Mouse (Mus musculus) CD4-positive, CD25-positive, alpha-beta regulatory T cell, adult 2 months (primary cell): ENCODE measurements around the gene Krt16.
A peak's percentile ranks its signal among the peaks of the same experiment; 100 is the strongest.
"Not testable (repeated sequence)": the region's sequence is repeated elsewhere in the genome, so short reads cannot be mapped to it uniquely, and the experiment has no call there.

Experiments
- DNase-seq: peaks from one replicate; pipeline ENCODE4 v3.0.0-alpha.2; 2012; ENCODE audit warnings: low read depth, low spot score

Krt16 gene

DNA sequence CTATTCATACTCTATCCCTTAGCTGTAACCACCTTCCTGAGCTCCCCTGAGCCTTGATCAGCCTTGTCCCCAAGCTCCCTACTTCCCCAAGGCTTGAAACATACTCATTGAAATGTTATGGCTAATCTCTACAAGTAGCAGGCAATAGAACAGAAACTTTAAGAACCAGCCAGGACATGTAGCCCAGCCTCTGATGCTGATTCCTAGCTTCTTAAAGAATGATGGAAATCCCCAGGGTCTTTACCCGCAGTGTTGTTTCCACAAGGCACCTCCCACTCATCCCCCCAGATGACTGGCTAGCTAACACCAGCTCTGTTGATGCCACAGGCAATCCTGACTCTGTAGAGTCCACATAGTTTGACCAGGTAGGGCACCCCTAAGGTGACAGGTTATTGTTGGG is 9.3 kb upstream of the Krt16 start:
- DNase-seq: peak; percentile 5

DNA sequence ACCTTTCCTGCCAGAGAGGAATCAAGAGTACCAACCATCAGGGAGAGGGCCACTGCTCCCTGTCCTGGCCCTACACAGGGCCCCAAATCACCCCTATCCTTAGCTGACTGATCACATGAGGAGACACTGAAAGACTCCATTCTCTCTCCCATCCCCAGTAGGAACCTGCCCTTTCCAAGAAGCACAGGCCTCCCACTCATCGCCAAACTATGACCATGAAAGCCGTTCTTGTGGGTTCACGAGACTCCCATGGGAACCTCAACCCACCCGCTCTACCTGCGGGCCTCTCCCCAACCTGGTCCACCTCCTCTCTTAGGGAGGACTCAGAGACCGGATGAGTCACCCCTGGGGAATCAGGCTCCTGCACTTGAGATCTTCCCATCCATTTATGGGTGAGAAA is 6.8 kb upstream of the Krt16 start:
- no peak for DNase-seq

DNA sequence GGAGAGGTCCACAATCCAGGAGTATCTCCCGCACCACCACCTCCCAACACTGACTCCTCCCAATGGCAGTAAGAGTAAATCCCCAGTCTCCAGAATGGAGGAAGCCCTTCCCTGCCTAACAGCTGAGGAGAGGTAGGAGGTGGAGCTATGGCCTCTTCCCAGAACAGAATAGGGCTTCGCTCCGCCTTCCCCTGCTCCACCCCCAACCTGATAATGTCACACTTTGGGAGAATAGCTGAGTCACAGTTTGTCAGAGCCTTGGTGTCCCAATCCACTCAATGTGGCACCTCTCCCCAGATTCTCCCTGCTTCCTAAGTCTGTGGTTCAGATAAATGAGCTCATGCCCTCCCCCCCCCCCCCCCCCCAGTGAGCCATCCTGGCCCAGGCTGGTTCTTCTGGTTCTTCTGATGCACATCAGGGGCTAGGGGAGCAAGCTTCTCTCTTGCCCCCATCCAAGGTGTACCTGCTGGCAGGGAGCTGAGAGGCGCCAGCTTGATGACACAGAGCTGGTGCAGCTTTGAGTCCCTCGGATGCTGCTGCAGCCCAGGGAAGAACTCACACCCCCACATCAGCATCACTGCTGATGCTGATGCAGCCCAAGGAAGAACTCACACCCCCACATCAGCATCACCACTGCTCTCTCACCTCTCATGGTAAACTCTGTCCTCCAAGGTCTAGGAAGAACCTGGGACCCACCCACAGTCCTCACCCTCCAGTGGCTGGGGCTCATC is 5.8 kb upstream of the Krt16 start:
- DNase-seq: no peak

DNA sequence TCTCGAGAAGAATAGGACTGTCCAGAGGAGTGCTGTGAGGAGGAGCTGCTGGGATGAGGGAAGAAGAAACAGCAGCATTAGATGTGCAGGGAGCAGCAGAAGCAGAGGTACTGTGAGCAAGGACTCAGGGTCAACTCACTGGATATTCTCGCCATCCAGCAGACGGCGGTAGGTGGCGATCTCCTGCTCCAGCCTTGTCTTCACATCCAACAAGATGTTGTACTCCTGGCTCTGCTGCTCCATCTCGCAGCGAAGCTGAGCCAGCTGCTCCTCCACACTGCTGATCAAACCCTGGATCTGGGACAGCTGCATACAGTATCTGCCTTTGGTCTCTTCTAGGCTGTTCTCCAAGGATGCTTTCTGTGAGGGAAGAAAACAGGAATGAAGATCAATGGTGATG is 2.2 kb downstream of the Krt16 start:
- not testable (repeated sequence) for DNase-seq

DNA sequence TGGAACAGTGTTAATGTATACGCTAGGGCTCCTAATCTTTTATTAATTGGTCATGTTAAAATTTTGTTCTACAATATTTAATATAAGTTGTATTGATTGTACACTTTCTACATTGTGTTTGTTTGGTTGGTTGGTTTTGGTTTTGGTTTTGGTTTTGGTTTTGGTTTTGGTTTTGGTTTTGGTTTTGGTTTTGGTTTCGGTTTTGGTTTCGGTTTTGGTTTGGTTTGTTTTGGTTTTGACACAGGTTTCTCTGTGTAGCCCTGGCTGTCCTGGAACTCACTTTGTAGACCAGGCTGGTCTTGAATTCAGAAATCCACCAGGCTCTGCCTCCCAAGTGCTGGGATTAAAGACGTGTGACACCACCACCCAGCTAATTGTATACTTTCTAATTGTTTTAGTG is 8.4 kb downstream of the Krt16 start:
- DNase-seq: peak; percentile 12

DNA sequence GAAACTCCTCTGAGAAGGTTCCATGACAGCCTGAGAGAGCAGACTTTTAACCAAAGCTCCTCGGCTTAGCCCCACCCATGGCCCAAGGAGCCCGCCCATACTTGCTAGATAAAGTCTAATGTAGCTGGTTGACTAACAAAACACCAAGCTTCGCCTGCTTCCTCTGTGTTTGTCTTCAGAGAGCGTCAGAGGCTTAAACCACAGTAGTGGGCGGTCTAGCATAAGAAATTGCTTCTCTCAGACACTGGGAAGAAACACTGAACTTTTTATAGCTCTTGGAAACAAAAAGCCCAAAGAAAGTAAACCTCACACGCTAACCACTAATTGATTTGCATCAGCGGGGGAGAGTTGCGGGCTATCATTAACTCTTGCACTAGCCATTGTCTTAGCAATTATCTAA is 27.0 kb downstream of the Krt16 start:
- no peak for DNase-seq

DNA sequence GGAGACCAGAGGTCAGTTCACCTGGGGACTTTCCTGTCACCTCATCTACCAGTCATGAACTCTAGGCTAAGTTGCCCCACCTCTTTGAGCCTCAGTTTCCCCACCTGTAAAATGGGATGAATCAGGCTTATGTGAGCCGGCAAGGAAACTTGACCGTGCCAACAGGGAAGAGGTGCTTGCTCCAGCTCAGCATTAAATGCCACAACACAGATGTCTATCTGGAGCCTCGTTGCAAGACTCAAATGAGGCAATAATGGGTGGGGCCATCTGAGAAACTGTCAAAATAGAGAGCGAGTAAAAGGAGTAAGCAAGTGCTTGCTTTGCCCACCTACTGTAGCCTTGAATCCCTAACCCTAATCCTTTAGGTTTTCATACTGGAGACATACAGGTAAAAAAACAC is 29.4 kb downstream of the Krt16 start:
- no peak for DNase-seq

DNA sequence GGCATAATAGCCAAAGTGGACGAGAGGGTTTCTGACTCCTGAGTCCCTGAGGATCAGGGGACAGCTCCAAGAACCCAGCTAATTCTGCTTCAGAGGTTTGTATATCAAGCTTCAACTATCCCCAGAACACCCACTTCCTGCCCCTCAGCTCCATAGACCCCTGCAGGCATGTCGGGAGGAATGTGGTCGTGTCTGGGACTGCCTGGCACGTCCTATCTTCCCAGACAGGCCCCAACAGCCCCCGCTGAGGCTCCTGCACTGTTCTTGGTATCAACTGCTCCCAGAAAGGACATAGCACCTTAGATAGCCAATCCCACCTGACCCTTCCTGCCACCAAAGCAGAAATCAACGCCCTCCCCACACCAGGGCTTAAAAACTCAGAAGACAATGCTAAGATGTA is 40.2 kb downstream of the Krt16 start:
- DNase-seq: no peak

DNA sequence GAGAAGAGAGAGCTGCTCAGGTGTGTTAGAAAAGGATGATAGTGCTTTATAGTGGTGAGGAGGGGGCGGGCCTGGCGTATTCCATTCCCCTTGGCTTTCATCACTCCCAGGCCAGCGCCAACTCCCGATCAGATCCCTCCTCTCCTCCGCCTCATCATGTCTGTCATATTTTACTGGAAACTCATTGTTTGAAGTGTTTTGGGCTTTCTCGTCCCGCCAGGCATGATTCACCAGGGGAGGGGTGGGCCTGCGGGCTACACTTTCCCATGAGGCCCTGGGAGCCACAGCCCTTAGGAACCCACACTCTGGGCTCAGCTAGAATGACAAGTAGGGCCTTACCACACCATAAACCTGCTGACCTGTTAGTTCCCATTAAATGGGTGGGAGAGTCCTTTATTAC is 41.2 kb downstream of the Krt16 start, which contains the start of gene Krt14:
Krt14 (minus strand) TSS at position 51 of the 400 bp plus-strand sequence.
- no peak for DNase-seq

DNA sequence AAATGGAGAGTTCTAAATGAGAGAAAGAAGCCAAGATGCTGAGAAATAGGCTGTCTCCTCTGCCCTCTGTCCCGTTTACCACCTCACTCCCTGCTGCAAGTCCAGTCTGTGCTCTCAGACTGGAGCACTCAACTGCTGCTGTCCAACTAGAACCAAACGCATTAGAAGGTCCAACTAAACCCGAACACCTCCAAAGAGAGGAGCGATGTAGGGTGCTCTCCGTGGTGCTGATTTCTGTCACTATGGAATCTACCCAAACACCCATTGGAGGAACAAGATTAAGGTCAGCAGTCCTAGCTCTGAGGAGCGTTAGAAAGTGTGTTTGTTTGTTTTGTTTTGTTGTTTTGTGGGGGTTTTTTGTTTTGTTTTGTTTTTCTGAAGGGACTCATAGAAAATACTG is 45.3 kb downstream of the Krt16 start:
- no peak for DNase-seq

DNA sequence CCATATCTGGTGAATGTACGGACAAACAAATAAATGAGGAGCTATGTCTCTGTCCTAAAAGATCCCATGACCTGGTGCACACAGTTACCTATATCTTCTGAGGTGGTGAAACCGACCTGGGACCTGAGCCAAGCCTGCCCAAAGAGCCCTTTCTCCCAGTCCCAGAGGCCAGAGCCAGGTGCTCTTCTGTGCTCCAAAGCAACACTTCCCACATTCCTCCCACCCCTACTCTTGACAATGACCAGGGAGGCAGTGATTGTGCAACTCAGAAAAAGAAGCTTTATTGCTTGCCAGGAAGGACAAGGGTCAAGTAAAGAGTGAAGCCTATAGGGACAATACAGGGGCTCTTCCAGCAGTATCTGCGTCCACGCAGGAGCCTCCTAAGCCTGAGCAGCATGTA is 45.8 kb downstream of the Krt16 start:
- no peak for DNase-seq

DNA sequence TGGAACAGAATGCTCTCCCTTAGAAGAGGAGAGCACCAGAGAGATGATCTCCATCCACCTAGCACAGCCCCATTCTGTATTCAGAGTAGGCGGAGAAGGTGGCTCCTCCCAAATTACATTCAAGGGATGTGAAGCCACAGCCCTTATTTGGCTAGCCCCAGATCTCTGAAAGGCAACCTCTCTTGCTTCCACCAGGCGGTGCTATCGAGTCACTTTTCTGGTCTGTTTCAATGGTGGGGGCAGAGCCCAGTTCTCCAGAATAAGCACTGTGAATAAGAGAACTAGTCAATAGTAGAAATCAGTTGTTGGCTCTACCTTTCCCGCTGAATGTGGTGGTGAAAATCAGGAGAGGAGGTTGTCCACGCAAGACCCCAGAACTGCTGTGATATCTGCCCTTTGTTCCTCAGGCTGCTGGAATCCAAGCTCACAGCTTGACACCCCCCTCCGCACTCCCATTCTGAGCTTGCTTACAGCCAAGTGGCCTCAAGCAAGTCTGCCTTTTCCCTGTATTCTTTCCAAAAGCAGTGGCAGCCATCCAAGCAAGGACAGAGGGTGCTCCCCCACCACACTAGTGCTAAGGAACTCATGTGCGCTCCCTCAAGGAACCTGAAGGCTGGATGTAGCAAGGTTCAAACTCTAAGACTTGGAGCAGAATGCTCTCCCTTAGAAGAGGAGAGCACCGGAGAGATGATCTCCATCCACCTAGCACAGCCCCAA is 48.4 kb downstream of the Krt16 start:
- peak; percentile 22 for DNase-seq

DNA sequence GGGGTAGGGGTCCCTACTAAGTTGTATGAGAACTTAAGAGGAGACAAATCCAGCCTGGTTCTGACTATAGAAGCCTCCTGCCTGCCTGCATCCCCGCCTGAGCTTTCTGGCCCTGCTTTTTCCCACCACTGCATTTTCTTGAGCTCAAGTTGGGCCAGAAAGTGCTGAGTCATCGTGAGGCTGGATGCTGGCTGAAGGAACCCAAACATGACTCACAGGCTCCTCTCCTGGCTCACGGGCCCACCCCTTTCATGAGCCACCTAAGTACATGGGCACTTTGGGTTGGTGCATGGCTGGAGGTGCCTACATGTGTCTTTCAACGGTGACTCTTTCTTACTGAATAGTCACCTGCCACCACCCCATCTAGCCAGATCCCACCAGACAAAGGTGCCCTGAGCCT is 50.0 kb downstream of the Krt16 start:
- DNase-seq: no peak
